Mouse (Mus musculus) heart, adult 2 months (tissue): ENCODE measurements around the gene Use1.

Source experiments
- CTCF ChIP-seq: fragments of 200-600 bp; IDR thresholded peaks from 2 replicates; pipeline ENCODE4 v1.8.1; 2022; ENCODE audit warnings: antibody characterized with exemption, mild to moderate bottlenecking, moderate library complexity
- EP300 ChIP-seq: fragments of 200-500 bp; IDR thresholded peaks from 2 replicates; pipeline ENCODE4 v1.6.1; 2011; ENCODE audit warnings: low read depth, low read length, control low read depth; ENCODE audit not compliant: insufficient read depth
- POLR2A ChIP-seq: fragments of 200-500 bp; IDR thresholded peaks from 2 replicates; pipeline ENCODE4 v1.6.1; 2011; ENCODE audit warnings: mild to moderate bottlenecking, low read depth, low read length, control low read depth; ENCODE audit not compliant: insufficient read depth

DNA sequence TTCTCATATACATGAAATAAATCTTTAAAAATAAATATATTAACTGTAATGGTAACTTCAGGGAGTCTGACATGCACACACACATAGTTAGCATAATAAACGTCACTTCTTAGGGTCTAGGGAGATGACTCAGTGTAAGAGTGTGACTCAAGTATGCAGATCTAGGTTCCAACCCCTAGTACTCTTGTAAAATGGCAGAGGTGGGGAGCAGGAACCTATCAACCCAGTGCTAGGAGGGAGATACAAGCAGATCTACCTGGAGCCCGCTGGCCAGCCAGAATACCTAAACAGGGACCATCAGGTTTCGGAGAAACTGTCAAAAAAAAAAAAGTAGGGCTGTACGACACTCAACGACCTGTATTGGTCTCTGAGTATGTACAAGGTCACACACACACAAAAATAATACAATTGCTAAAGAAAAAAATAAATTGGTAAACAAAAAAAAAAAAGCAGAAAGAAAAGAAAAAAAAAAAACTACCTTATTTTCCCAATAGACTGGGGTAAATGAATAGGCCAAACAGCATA lies 4.1 kb downstream of the Use1 start:
- TF ChIP-seq CTCF: no peak
- no peak for TF ChIP-seq EP300
- TF ChIP-seq POLR2A: no peak
